Mouse (Mus musculus) ES-Bruce4 (cell line): Measurements from ENCODE around the gene Tsen2.

Experiments used
- CTCF ChIP-seq: IDR thresholded peaks from one replicate; pipeline ENCODE4 v1.8.1; 2011; ENCODE audit warnings: low read depth, low read length
- EP300 ChIP-seq: IDR thresholded peaks from 2 replicates; pipeline ENCODE4 v1.6.1; 2011; ENCODE audit warnings: low read depth, low read length; ENCODE audit not compliant: insufficient read depth
- POLR2A ChIP-seq: IDR thresholded peaks from one replicate; pipeline ENCODE4 v1.8.1; 2011; ENCODE audit warnings: low read length; ENCODE audit not compliant: insufficient read depth

GRCm38 (mm10) chr6:115610301-115610700, 65.8 kb downstream of the Tsen2 start:
- TF ChIP-seq CTCF, result no peak
- no peak for TF ChIP-seq EP300
- no peak for TF ChIP-seq POLR2A
